Mouse (Mus musculus) hindbrain, postnatal 0 days (tissue): Measurements from ENCODE around the gene Scaf4. TPM values are rescaled to one million over a fixed set of nuclear protein-coding genes. Genes with fewer than 3 reads are reported as not detected.

ENCODE experiments used
- ATAC-seq: fragments of 200-750 bp; cut with Nextera tagmentation; 2 replicates; pipeline ENCODE4 v1.8.0; 2017; ENCODE audit warnings: mild to moderate bottlenecking, moderate TSS enrichment, moderate library complexity
- DNase-seq: peaks from one replicate; pipeline ENCODE4 v3.0.0-alpha.2; 2015; ENCODE audit warnings: low spot score
- H3K27ac ChIP-seq: fragments of 300-500 bp; sonication (generic); 2 replicates; pipeline ENCODE4 v1.5.1; 2014; ENCODE audit warnings: mild to moderate bottlenecking
- H3K27me3 ChIP-seq: fragments of 300-500 bp; sonication (generic); 2 replicates; pipeline ENCODE4 v1.6.1; 2014; ENCODE audit warnings: low read length, mixed read lengths; ENCODE audit not compliant: insufficient read depth
- H3K36me3 ChIP-seq: fragments of 300-500 bp; sonication (generic); 2 replicates; pipeline ENCODE4 v1.6.1; 2014; ENCODE audit warnings: low read length, mixed read lengths; ENCODE audit not compliant: insufficient read depth
- H3K4me1 ChIP-seq: fragments of 300-500 bp; sonication (generic); 2 replicates; pipeline ENCODE4 v1.6.1; 2014; ENCODE audit warnings: antibody characterized with exemption, low read length, mixed read lengths; ENCODE audit not compliant: insufficient read depth
- H3K4me2 ChIP-seq: fragments of 300-500 bp; sonication (generic); 2 replicates; pipeline ENCODE4 v1.6.1; 2014; ENCODE audit warnings: low read depth, mild to moderate bottlenecking, low read length, moderate library complexity, mixed read lengths
- H3K4me3 ChIP-seq: fragments of 300-500 bp; sonication (generic); 2 replicates; pipeline ENCODE4 v1.5.1; 2014; ENCODE audit warnings: low read length
- H3K9ac ChIP-seq: fragments of 300-500 bp; sonication (generic); replicated peaks from 2 replicates; pipeline ENCODE4 v1.6.1; 2014; ENCODE audit warnings: mild to moderate bottlenecking, low read length, moderate library complexity, mixed read lengths
- H3K9me3 ChIP-seq: fragments of 300-500 bp; sonication (generic); 2 replicates; pipeline ENCODE4 v1.6.1; 2016; ENCODE audit warnings: low read length, mixed read lengths
- CTCF ChIP-seq: IDR thresholded peaks from 2 replicates; pipeline ENCODE4 v1.5.1; 2016; ENCODE audit warnings: antibody characterized with exemption, control low read depth, low read depth
- WGBS: fragments of 180-500 bp; shearing (Covaris S2); extraction: QIAGEN DNeasy Blood & Tissue Kit; methylation state at CpG from one replicate; pipeline ENCODE4 v1.1.7; 2014; 5-methylcytosine and 5-hydroxymethylcytosine counted together
- polyA plus RNA-seq: library from polyadenylated mRNA; unstranded; fragments of >200 nt; fragmentation: Nextera tagmentation; extraction: Ambion mirVana; gene quantifications from 2 replicates; pipeline ENCODE4 v1.2.1, GENCODE M21; 2015
- total RNA-seq: library from RNA; depleted of rRNA; stranded (reverse); fragments of >200 nt; gene quantifications from 2 replicates; pipeline ENCODE4 v1.2.3, GENCODE M21; 2014

Scaf4 gene
- total and polyA plus RNA-seq, 2 experiments from 2014 or later = 16.8 TPM

DNA sequence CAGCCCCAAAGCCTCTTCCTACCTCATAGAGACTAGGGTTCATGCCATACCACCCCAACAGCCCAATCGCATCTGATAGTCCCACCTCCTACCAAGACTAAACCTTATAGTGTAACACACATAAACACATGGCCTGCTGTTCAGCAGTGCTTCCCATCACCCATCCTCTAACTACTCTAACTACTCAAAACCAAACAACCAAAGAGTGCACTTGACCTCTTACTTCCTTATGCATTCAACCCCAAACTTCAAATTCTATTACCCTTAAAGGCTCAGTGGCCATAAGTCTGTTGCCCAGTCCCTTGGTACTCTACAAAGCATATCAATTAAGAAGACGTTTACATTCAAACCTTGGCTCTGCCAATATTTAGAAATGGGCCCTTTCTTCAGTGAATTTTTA is 3.8 kb downstream of the Scaf4 start:
- H3K4me1 ChIP-seq = peaks cover 9% of the 10 kb centered on the region
- 60% methylated on average over 2 of the region's 2 CpGs for WGBS
- H3K9me3 ChIP-seq = no peaks in the 10 kb centered on the region

DNA sequence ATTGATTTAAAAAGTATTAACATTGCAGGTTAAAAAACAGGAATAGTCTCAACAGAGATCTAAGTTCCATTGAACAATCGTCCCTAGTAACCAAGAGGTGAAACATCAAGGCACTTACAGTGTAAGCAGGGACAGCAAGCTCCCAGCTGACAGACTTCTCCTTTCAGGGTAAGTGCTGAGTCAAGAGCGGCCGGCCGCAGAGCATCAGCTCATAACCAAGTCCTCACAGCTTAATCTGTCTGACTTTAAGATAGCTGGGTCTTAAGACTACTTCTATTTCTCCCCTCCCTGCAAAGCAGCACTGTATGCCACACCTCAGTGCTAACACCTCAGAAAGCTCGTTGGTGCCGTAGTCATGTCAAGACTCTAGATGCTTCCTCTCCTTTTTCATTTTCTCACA is 5.2 kb downstream of the Scaf4 start:
- Histone ChIP-seq H3K27ac (no peak overlapping the region), H3K9ac (no peak overlapping the region), H3K4me3 (no peak overlapping the region), H3K4me2 (no peak overlapping the region), H3K4me1 (peaks cover 5% of the 10 kb centered on the region), H3K9me3 (no peaks in the 10 kb centered on the region), H3K27me3 (no peaks in the 10 kb centered on the region), H3K36me3 (no peaks in the 10 kb centered on the region)
- WGBS = 48% methylated on average over 6 of the region's 6 CpGs
- DNase-seq = no peak
- ATAC-seq = no peak
- no peak for TF ChIP-seq CTCF

More for the DNA sequence above, 3.8 kb downstream of the Scaf4 start:
- Histone ChIP-seq H3K4me2 (no peak overlapping the region), H3K9ac (no peak overlapping the region), H3K27me3 (no peaks in the 10 kb centered on the region), H3K4me3 (no peak overlapping the region), H3K36me3 (no peaks in the 10 kb centered on the region), H3K27ac (no peak overlapping the region)
- ATAC-seq (no peak), DNase-seq (no peak)
- TF ChIP-seq CTCF = no peak

DNA sequence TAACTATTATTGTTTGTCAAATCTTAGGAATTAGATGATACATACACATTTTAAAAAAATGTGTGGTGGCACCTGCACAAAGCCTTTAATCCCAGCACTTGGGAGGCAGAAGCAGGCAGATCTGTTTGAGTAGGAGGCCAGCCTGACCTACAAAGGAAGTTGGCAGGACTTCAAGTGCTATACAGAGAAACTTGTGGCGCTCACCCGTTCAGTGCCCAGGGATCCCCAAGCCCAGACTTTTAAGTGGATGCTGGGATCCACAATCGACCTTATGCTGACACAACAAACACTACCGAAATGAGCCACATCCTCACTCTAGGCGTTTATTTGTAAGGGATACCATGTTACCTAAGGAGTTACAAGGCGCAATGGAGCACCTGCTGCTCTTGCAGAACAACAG is 8.8 kb downstream of the Scaf4 start:
- Histone ChIP-seq H3K9me3 (no peaks in the 10 kb centered on the region), H3K4me3 (no peak overlapping the region), H3K9ac (no peak overlapping the region), H3K4me1 (no peaks in the 10 kb centered on the region), H3K27ac (no peak overlapping the region), H3K36me3 (no peaks in the 10 kb centered on the region), H3K4me2 (no peak overlapping the region), H3K27me3 (no peaks in the 10 kb centered on the region)
- WGBS = 79% methylated on average over 6 of the region's 6 CpGs
- no peak for ATAC-seq
- TF ChIP-seq CTCF = no peak
- DNase-seq = no peak

DNA sequence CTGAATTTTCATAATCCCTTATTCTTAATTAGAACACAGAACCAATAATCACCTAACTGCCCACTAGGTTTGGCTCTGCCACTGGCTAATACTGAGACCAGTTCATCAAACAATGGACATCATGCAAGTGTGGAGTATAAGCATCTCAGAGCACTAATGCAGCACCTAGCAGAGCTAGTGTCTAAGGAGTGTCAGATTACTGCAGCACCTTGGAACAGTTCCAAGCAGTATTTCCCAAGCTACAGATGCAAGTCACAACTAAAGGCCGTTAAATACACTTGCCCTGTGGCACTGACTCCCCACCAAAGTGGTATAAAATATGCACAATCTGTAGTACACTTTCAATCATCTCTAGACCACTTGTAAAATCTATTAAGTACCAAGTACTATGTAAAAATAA is 17.7 kb downstream of the Scaf4 start:
- Histone ChIP-seq H3K9me3 (no peaks in the 10 kb centered on the region), H3K4me1 (no peaks in the 10 kb centered on the region), H3K27ac (no peak overlapping the region), H3K9ac (no peak overlapping the region), H3K36me3 (no peaks in the 10 kb centered on the region), H3K4me3 (no peak overlapping the region), H3K27me3 (no peaks in the 10 kb centered on the region), H3K4me2 (no peak overlapping the region)
- no peak for ATAC-seq
- DNase-seq = peak; percentile 17
- 27% methylated on average over 1 of the region's 1 CpGs for WGBS
- no peak for TF ChIP-seq CTCF

DNA sequence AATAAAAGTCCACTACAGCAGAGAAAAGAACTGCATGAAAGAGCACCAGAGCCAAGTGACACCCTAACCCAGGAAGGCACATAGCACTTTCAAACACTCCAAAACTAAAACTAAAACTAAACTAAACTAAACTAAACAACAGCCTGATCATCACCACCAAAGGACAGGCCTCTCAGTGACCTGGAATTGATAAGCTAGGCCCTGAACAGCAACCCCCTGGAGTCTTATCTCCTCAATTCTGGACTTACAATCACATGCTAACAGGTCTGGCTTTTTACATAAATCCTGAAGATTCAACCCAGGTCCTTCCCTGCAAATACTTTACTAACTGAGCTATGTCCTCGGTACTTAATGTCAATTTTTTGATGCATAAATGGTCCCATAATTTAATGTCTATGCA is 19.2 kb downstream of the Scaf4 start:
- no peak for DNase-seq
- no peak overlapping the region for H3K9ac ChIP-seq
- no peak overlapping the region for H3K4me3 ChIP-seq
- no peak for TF ChIP-seq CTCF
- WGBS = 78% methylated on average over 1 of the region's 1 CpGs
- no peak for ATAC-seq
- H3K36me3 ChIP-seq = peaks cover under 1% of the 10 kb centered on the region; the same call in 1 of the 2 replicates
- no peaks in the 10 kb centered on the region for H3K4me1 ChIP-seq
- no peak overlapping the region for H3K27ac ChIP-seq
- H3K9me3 ChIP-seq = no peaks in the 10 kb centered on the region
- H3K27me3 ChIP-seq = no peaks in the 10 kb centered on the region
- no peak overlapping the region for H3K4me2 ChIP-seq

DNA sequence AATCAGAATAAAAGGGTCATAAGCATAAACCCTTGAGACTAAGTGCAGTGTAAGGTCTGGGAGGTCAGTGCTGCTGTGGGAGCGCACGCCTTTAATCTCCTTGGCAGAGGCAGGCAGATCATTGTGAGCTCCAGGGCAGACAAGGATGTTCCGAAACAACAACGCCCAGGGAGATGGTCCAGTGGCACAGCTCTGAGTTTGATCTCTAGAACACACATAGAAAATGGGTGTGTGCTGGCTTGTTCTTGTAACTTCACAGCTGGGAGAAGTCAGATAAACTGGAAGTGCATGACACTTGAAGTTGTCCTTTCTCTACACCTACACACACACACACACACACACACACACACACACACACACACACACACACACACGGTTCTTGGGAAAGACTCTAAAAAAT is 20.3 kb downstream of the Scaf4 start:
- Histone ChIP-seq H3K4me1 (no peaks in the 10 kb centered on the region), H3K36me3 (peaks cover 5% of the 10 kb centered on the region; the same call in 1 of the 2 replicates), H3K9ac (no peak overlapping the region), H3K27ac (no peak overlapping the region), H3K9me3 (no peaks in the 10 kb centered on the region), H3K4me2 (no peak overlapping the region), H3K4me3 (no peak overlapping the region), H3K27me3 (no peaks in the 10 kb centered on the region)
- ATAC-seq (no peak), DNase-seq (no peak)
- 84% methylated on average over 5 of the region's 5 CpGs for WGBS
- TF ChIP-seq CTCF = no peak

DNA sequence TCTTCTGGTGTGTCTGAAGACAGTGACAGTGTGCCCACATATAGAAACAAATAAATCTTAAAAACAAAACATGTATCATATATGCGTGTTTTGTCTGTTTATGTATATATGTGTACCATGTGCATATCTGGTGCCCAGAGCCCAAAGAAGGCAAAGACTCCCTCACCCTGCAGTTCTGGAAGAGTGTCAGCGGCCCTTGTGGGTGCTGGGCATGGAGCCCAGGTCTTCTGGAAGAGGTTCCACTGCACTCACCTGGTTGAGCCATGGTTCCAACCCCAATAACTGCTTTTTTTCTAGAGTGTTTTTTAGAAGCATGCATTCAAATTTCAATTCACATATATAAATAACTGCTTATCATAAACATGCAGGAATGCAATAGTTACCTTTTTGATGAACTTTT is 22.5 kb downstream of the Scaf4 start:
- Histone ChIP-seq H3K27ac (no peak overlapping the region), H3K36me3 (peaks cover 23% of the 10 kb centered on the region), H3K9ac (no peak overlapping the region), H3K4me1 (no peaks in the 10 kb centered on the region), H3K4me2 (no peak overlapping the region), H3K27me3 (no peaks in the 10 kb centered on the region), H3K9me3 (no peaks in the 10 kb centered on the region), H3K4me3 (no peak overlapping the region)
- ATAC-seq = no peak
- WGBS = 96% methylated on average over 2 of the region's 2 CpGs
- DNase-seq = no peak
- TF ChIP-seq CTCF = no peak
